Mouse (Mus musculus): ENCODE measurements around the gene Tomm40. TPM values are rescaled to one million over a fixed set of nuclear protein-coding genes. Genes with fewer than 3 reads are reported as not detected.
A peak's percentile ranks its signal among the peaks of the same experiment; 100 is the strongest.

Gene Tomm40
- polyA plus RNA-seq, 1 experiment from 2014 or later, result 98.0 TPM

- peak; percentile 27 for DNase-seq (ENCODE audit: low spot score)
- no peak for ATAC-seq (ENCODE audit: low FRiP score, low TSS enrichment)
- 41% methylated on average over 4 of the region's 4 CpGs for WGBS
- Histone ChIP-seq H3K4me3 (ENCODE audit: low read depth, low read length) (no peak overlapping the region), H3K27ac (replicated peaks) (peak overlapping the region; percentile 37), H3K9ac (ENCODE audit: low read length) (no peak overlapping the region), H3K36me3 (ENCODE audit: control insufficient read depth, insufficient read depth, low read length) (no peaks in the 10 kb centered on the region), H3K27me3 (ENCODE audit: control insufficient read depth, insufficient read depth, low read length) (no peaks in the 10 kb centered on the region), H3K4me2 (replicated peaks; ENCODE audit: low read depth) (no peak overlapping the region; the same call in 1 of the 2 replicates), H3K4me1 (replicated peaks; ENCODE audit: control insufficient read depth, insufficient read depth) (peaks cover 9% of the 10 kb centered on the region; the same call in 1 of the 2 replicates), H3K9me3 (ENCODE audit: control insufficient read depth, low read length) (no peaks in the 10 kb centered on the region)
- TF ChIP-seq EP300 (optimal IDR thresholded peaks at IDR 0.05), result no peak
- TF ChIP-seq CTCF (IDR thresholded peaks at IDR 0.05; ENCODE audit: low read depth), result no peak
Measured at GRCm38 (mm10) chr7:19751070-19751383, 35.8 kb upstream of the Tomm40 start.

- peak; percentile 64 for ATAC-seq (ENCODE audit: low FRiP score, low TSS enrichment)
- H3K4me3 ChIP-seq (ENCODE audit: low read depth, low read length), result peak within 1 kb of the TSS; percentile 93
- H3K36me3 ChIP-seq (ENCODE audit: control insufficient read depth, insufficient read depth, low read length), result no peaks in the 10 kb centered on the region
- peak; percentile 94 for DNase-seq (ENCODE audit: low spot score)
- peak within 1 kb of the TSS; percentile 96 for H3K9ac ChIP-seq (ENCODE audit: low read length)
- no peaks in the 10 kb centered on the region for H3K27me3 ChIP-seq (ENCODE audit: control insufficient read depth, insufficient read depth, low read length)
- no peak for TF ChIP-seq EP300 (optimal IDR thresholded peaks at IDR 0.05)
- peak; percentile 94 for TF ChIP-seq CTCF (IDR thresholded peaks at IDR 0.05; ENCODE audit: low read depth)
- H3K9me3 ChIP-seq (ENCODE audit: control insufficient read depth, low read length), result no peaks in the 10 kb centered on the region
- H3K4me1 ChIP-seq (replicated peaks; ENCODE audit: control insufficient read depth, insufficient read depth), result peaks cover 9% of the 10 kb centered on the region; the same call in 1 of the 2 replicates
- peak within 1 kb of the TSS; percentile 96 for H3K27ac ChIP-seq (replicated peaks)
- WGBS, result 11% methylated on average over 19 of the region's 19 CpGs
- peak within 1 kb of the TSS; percentile 85 for H3K4me2 ChIP-seq (replicated peaks; ENCODE audit: low read depth)
Measured at GRCm38 (mm10) chr7:19750217-19751069, 35.2 kb upstream of the Tomm40 start, which contains the start of gene Nectin2. Gene Nectin2, minus strand, starts transcription at chr7:19750483.

GRCm38 (mm10) chr7:19749389-19750216 lies 34.4 kb upstream of the Tomm40 start:
- TF ChIP-seq EP300 (optimal IDR thresholded peaks at IDR 0.05) (no peak), CTCF (IDR thresholded peaks at IDR 0.05; ENCODE audit: low read depth) (peak; percentile 90)
- peak; percentile 99 for DNase-seq (ENCODE audit: low spot score)
- Histone ChIP-seq H3K9me3 (ENCODE audit: control insufficient read depth, low read length) (no peaks in the 10 kb centered on the region), H3K4me2 (replicated peaks; ENCODE audit: low read depth) (peak overlapping the region; percentile 85), H3K27me3 (ENCODE audit: control insufficient read depth, insufficient read depth, low read length) (no peaks in the 10 kb centered on the region), H3K4me1 (replicated peaks; ENCODE audit: control insufficient read depth, insufficient read depth) (peaks cover 14% of the 10 kb centered on the region), H3K9ac (ENCODE audit: low read length) (peak overlapping the region; percentile 96), H3K36me3 (ENCODE audit: control insufficient read depth, insufficient read depth, low read length) (no peaks in the 10 kb centered on the region), H3K27ac (replicated peaks) (peak overlapping the region; percentile 96), H3K4me3 (ENCODE audit: low read depth, low read length) (peak overlapping the region; percentile 93)
- peak; percentile 94 for ATAC-seq (ENCODE audit: low FRiP score, low TSS enrichment)
- 0% methylated on average over 34 of the region's 46 CpGs for WGBS

DNA sequence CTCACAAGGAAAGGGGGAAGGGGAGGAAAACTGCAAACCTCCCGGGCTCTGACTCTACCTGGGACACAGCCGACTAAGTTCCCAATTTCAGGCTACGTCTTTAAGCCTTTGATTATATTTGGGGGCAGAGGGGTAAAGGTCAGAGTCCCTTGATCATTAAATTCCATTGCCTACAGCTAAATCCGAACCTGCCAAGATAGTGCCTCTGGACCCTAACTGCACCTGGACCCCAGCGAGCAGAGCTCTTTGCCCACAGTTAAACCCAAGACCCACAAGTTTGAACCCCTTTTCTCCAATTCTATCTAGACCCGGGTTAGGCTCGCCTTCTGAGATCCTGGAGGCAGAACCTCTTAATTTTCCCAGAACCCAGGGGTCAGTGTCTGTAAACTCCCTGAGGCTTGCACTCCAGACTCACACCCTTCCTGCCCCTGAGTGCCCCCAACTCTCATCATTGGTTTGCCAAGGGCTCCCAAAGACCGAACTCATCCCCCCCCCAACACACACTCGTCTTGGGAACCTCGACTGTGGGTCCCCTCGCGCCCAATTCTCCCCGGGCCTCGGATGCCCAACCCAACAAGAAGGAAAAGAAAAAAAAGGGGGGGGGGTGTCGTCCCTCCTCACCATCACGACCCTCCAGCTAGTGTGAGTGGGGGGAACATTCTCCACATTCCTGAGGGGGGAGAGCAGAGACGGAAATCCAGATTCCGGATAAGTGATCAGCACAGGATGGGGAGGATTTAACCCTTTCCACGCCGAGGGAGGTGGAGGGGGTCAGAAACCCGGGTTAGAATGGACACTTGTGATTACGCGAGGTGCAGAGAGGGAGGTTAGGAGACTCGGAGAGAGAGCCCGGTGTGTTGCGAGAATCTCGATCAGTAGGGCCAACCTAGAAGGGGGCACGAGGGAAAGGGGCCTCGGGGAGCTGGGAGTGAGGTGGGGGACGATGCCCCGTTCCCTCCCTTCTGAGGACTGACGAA lies 33.3 kb upstream of the Tomm40 start:
- H3K36me3 ChIP-seq (ENCODE audit: control insufficient read depth, insufficient read depth, low read length), result no peaks in the 10 kb centered on the region
- ATAC-seq (ENCODE audit: low FRiP score, low TSS enrichment), result no peak
- H3K27ac ChIP-seq (replicated peaks), result peak overlapping the region; percentile 96
- DNase-seq (ENCODE audit: low spot score), result peak; percentile 63
- H3K4me1 ChIP-seq (replicated peaks; ENCODE audit: control insufficient read depth, insufficient read depth), result peaks cover 14% of the 10 kb centered on the region
- no peaks in the 10 kb centered on the region for H3K9me3 ChIP-seq (ENCODE audit: control insufficient read depth, low read length)
- H3K4me2 ChIP-seq (replicated peaks; ENCODE audit: low read depth), result peak overlapping the region; percentile 85
- peak overlapping the region; percentile 96 for H3K9ac ChIP-seq (ENCODE audit: low read length)
- WGBS, result 1% methylated on average over 32 of the region's 32 CpGs
- peak overlapping the region; percentile 93 for H3K4me3 ChIP-seq (ENCODE audit: low read depth, low read length)
- TF ChIP-seq EP300 (optimal IDR thresholded peaks at IDR 0.05), result no peak
- no peak for TF ChIP-seq CTCF (IDR thresholded peaks at IDR 0.05; ENCODE audit: low read depth)
- H3K27me3 ChIP-seq (ENCODE audit: control insufficient read depth, insufficient read depth, low read length), result no peaks in the 10 kb centered on the region

Measured in stomach, postnatal 0 days (tissue).